Mouse (Mus musculus) bone marrow macrophage, adult 2 months (primary cell): ENCODE data around the gene Gm498.

ENCODE experiments used
- CTCF ChIP-seq: IDR thresholded peaks from 2 replicates; pipeline ENCODE4 v1.5.1; 2012; ENCODE audit warnings: low read depth, mild to moderate bottlenecking, low read length, moderate library complexity
- POLR2A ChIP-seq: IDR thresholded peaks from 2 replicates; pipeline ENCODE4 v1.6.1; 2012; ENCODE audit warnings: mild to moderate bottlenecking, low read depth, low read length, borderline replicate concordance

DNA sequence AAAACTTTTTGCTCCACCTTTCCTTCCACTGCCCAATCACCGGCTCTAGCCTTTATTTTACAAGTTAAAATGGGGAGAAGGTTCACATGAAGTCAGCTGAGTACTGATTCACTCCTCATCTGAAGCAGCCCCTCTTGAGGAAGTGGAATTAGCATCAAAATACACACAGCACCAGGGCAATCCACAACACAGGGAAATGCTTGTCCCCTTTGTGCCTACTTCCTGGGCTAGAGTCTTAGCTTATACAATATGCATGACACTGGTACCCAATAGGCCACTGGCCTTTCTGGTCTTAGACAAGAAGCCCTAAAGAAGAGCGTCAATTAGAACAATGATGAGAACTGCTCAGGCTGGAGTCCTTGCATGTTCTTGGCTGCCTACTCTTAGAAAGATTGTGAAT is 25.7 kb downstream of the Gm498 start:
- TF ChIP-seq POLR2A, result no peak
- no peak for TF ChIP-seq CTCF
